Mouse (Mus musculus): ENCODE data around the gene St8sia1.

DNA sequence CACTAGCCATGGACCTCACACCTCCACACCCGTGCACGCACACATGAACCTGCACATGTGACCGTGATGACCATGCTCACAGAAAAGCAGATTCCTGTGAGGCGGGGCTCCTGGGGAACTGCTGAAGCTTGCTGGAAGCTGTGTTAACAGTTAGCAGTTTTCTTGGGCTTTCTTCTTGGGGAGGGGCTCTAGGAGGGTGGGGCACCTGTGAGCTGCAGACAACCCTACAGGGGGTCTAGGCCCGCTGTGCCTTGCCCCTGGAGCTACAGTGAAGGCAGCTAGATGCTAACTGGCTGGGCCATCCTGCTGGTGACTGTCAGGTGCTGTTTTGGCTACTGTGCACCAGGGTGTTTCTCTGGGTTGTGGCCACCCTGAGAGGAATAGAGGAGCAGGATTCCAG lies 44.6 kb upstream of the St8sia1 start:
- TF ChIP-seq POLR2A (IDR thresholded peaks at IDR 0.05; ENCODE audit: borderline replicate concordance, extremely low read depth, low read depth, low read length) = no peak
- no peak for TF ChIP-seq CTCF (IDR thresholded peaks at IDR 0.05; ENCODE audit: insufficient read depth, low read length)

All from lung, adult 2 months (tissue).